Mouse (Mus musculus) intestine, embryonic 15.5 days (tissue): Measurements from ENCODE around the gene Apoc1. TPM values are rescaled to one million over a fixed set of nuclear protein-coding genes. Genes with fewer than 3 reads are reported as not detected.

ENCODE experiments used
- ATAC-seq: fragments of 200-750 bp; cut with Nextera tagmentation; 2 replicates; pipeline ENCODE4 v1.8.0; 2017; ENCODE audit warnings: moderate TSS enrichment, moderate library complexity
- H3K27ac ChIP-seq: fragments of 300-500 bp; sonication (generic); 2 replicates; pipeline ENCODE4 v1.5.1; 2015; ENCODE audit warnings: mild to moderate bottlenecking, inconsistent platforms
- H3K27me3 ChIP-seq: fragments of 300-500 bp; sonication (generic); replicated peaks from 2 replicates; pipeline ENCODE4 v1.6.1; 2015; ENCODE audit warnings: inconsistent platforms
- H3K36me3 ChIP-seq: fragments of 300-500 bp; sonication (generic); 2 replicates; pipeline ENCODE4 v1.6.1; 2015; ENCODE audit warnings: inconsistent platforms
- H3K4me1 ChIP-seq: fragments of 300-500 bp; sonication (generic); replicated peaks from 2 replicates; pipeline ENCODE4 v1.6.1; 2015; ENCODE audit warnings: inconsistent platforms
- H3K4me2 ChIP-seq: fragments of 300-500 bp; sonication (generic); replicated peaks from 2 replicates; pipeline ENCODE4 v1.6.1; 2015; ENCODE audit warnings: mild to moderate bottlenecking, inconsistent platforms
- H3K4me3 ChIP-seq: fragments of 300-500 bp; sonication (generic); replicated peaks from 2 replicates; pipeline ENCODE4 v1.5.1; 2015; ENCODE audit warnings: inconsistent platforms
- H3K9ac ChIP-seq: fragments of 300-500 bp; sonication (generic); 2 replicates; pipeline ENCODE4 v1.6.1; 2015; ENCODE audit warnings: inconsistent platforms
- H3K9me3 ChIP-seq: fragments of 300-500 bp; sonication (generic); 2 replicates; pipeline ENCODE4 v1.6.1; 2016; ENCODE audit warnings: inconsistent platforms
- WGBS: fragments of 180-500 bp; shearing (Covaris S2); methylation state at CpG from one replicate; pipeline ENCODE4 v1.1.7; 2015; 5-methylcytosine and 5-hydroxymethylcytosine counted together
- polyA plus RNA-seq: library from polyadenylated mRNA; unstranded; fragments of >200 nt; fragmentation: Nextera tagmentation; extraction: Ambion mirVana; gene quantifications from 2 replicates; pipeline ENCODE4 v1.2.1, GENCODE M21; 2015

The Apoc1 gene
- polyA plus RNA-seq, 1 experiment from 2014 or later, result 27.1 TPM

DNA sequence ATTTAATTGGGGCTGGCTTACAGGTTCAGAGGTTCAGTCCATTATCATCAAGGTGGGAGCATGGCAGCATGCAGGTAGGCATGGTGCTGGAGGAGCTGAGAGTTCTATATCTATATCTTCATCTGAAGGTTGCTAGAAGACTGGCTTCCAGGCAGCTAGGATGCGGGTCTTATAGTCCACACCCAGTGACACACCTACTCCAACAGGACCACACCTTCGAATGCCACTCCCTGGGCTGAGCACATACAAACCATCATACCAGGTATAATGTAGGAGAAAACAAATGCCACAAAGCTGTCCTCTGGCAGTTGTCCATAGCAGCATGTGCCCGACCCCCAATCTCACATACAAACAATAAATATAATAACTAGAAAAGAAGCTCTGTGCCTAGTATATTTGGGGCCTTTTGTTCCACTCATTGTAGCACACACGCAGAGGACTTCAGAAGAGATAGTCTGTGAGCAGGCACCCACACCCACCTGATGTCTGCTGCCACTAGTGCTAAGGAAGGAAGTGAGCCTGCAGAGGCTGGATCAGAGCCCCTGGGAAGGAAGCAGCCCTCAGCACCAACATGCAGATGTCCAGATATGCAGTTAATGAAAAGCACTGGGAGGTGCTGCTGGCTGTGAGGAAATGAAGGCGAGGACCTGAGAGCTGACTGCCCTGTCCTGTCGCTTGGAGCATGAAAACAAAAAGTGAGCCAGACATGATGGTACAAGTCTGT lies 41.2 kb downstream of the Apoc1 start:
- Histone ChIP-seq H3K4me2 (no peak overlapping the region), H3K27ac (no peak overlapping the region), H3K4me1 (no peaks in the 10 kb centered on the region), H3K27me3 (no peaks in the 10 kb centered on the region), H3K9ac (no peak overlapping the region), H3K4me3 (no peak overlapping the region), H3K36me3 (peaks cover 70% of the 10 kb centered on the region), H3K9me3 (no peaks in the 10 kb centered on the region)
- no peak for ATAC-seq
- 86% methylated on average over 6 of the region's 6 CpGs for WGBS

- H3K27ac ChIP-seq, result no peak overlapping the region
- 91% methylated on average over 4 of the region's 4 CpGs for WGBS
- no peaks in the 10 kb centered on the region for H3K4me1 ChIP-seq
- no peaks in the 10 kb centered on the region for H3K27me3 ChIP-seq
- no peak overlapping the region for H3K4me3 ChIP-seq
- ATAC-seq, result no peak
- no peak overlapping the region for H3K9ac ChIP-seq
- no peak overlapping the region for H3K4me2 ChIP-seq
- H3K9me3 ChIP-seq, result no peaks in the 10 kb centered on the region
- H3K36me3 ChIP-seq, result peaks cover 78% of the 10 kb centered on the region
Observed at GRCm38 (mm10) chr7:19641223-19641622, 51.2 kb downstream of the Apoc1 start.

Other genes starting within 250 kb of the Apoc1 start
- gene Mark4, start 233.8 kb downstream of the Apoc1 start, polyA plus RNA-seq, result 5.8 and 6.1 TPM in 2 replicates
- 0.50 and 0.53 TPM in 2 replicates for gene Exoc3l2, start 229.3 kb downstream of the Apoc1 start, polyA plus RNA-seq
- gene Bloc1s3, start 184.3 kb downstream of the Apoc1 start, polyA plus RNA-seq, result 1.9 and 2.2 TPM in 2 replicates
- 124 and 137 TPM in 2 replicates for gene Trappc6a, start 184.3 kb downstream of the Apoc1 start, polyA plus RNA-seq
- 0.10 and 0.11 TPM in 2 replicates for gene Nkpd1, start 174.8 kb downstream of the Apoc1 start, polyA plus RNA-seq
- 18.3 and 21.8 TPM in 2 replicates for gene Ppp1r37, start 129.6 kb downstream of the Apoc1 start, polyA plus RNA-seq
- 0.63 and 0.95 TPM in 2 replicates for gene Zfp296, start 115.4 kb downstream of the Apoc1 start, polyA plus RNA-seq
- gene Gemin7, start 115.1 kb downstream of the Apoc1 start, polyA plus RNA-seq, result 131 and 140 TPM in 2 replicates
- 34.2 and 38.3 TPM in 2 replicates for gene Clasrp, start 88.2 kb downstream of the Apoc1 start, polyA plus RNA-seq
- 8.0 and 8.6 TPM in 2 replicates for gene Relb, start 63.2 kb downstream of the Apoc1 start, polyA plus RNA-seq
- 77.2 and 85.6 TPM in 2 replicates for gene Clptm1, start 27.6 kb downstream of the Apoc1 start, polyA plus RNA-seq
- 164 and 258 TPM in 2 replicates for gene Apoc2, start 14.7 kb downstream of the Apoc1 start, polyA plus RNA-seq
- gene Gm44805, start 11.2 kb downstream of the Apoc1 start, polyA plus RNA-seq, result 0.71 and 1.2 TPM in 2 replicates
- 4.7 and 7.0 TPM in 2 replicates for gene Apoc4, start 11.2 kb downstream of the Apoc1 start, polyA plus RNA-seq
- gene Apoe, start 6.5 kb upstream of the Apoc1 start, polyA plus RNA-seq, result 296 and 325 TPM in 2 replicates
- gene Tomm40, start 22.8 kb upstream of the Apoc1 start, polyA plus RNA-seq, result 208 and 215 TPM in 2 replicates
- 148 and 154 TPM in 2 replicates for gene Nectin2, start 57.8 kb upstream of the Apoc1 start, polyA plus RNA-seq
- 76.9 and 79.4 TPM in 2 replicates for gene Bcam, start 78.4 kb upstream of the Apoc1 start, polyA plus RNA-seq
- 24.5 and 26.4 TPM in 2 replicates for gene Cblc, start 104.1 kb upstream of the Apoc1 start, polyA plus RNA-seq
- gene Bcl3, start 130.1 kb upstream of the Apoc1 start, polyA plus RNA-seq, result 13.3 and 13.9 TPM in 2 replicates
- 0.14 and 0.16 TPM in 2 replicates for gene Gm19345, start 159.3 kb upstream of the Apoc1 start, polyA plus RNA-seq
- gene Ceacam16, start 168.6 kb upstream of the Apoc1 start, polyA plus RNA-seq, result not detected in 2 replicates
- gene Ceacam19, start 195.3 kb upstream of the Apoc1 start, polyA plus RNA-seq, result not detected in 2 replicates
- gene Pvr, start 228.5 kb upstream of the Apoc1 start, polyA plus RNA-seq, result 13.3 TPM in 2 replicates